Mouse (Mus musculus) heart, adult 11 months (tissue): ENCODE data around the gene Dnajc28.

Experiments used
- DNase-seq: peaks from one replicate; pipeline ENCODE4 v3.0.0; 2022

Gene Dnajc28

GRCm38 (mm10) chr16:91586244-91586643 is 32.6 kb downstream of the Dnajc28 start:
- no peak for DNase-seq

- no peak for DNase-seq
These were observed 33.2 kb downstream of the Dnajc28 start for GRCm38 (mm10) chr16:91585617-91586016.

GRCm38 (mm10) chr16:91582307-91582706 is 36.5 kb downstream of the Dnajc28 start:
- DNase-seq = no peak

GRCm38 (mm10) chr16:91578980-91579720 is 39.7 kb downstream of the Dnajc28 start:
- no peak for DNase-seq

GRCm38 (mm10) chr16:91575151-91575550 is 43.7 kb downstream of the Dnajc28 start:
- DNase-seq = no peak

- no peak for DNase-seq
These were observed 47.7 kb downstream of the Dnajc28 start for GRCm38 (mm10) chr16:91571105-91571504.

GRCm38 (mm10) chr16:91568960-91569359 is 49.9 kb downstream of the Dnajc28 start:
- DNase-seq = peak; percentile 92

- DNase-seq = no peak
These were observed 52.8 kb downstream of the Dnajc28 start for GRCm38 (mm10) chr16:91566002-91566401.

- no peak for DNase-seq
These were observed 53.4 kb downstream of the Dnajc28 start for GRCm38 (mm10) chr16:91565292-91565951.

- peak; percentile 88 for DNase-seq
These were observed 54.1 kb downstream of the Dnajc28 start for GRCm38 (mm10) chr16:91564580-91565291.
